Mouse (Mus musculus) hindbrain, embryonic 12.5 days (tissue): ENCODE measurements around the gene Ppard. TPM values are rescaled to one million over a fixed set of nuclear protein-coding genes. Genes with fewer than 3 reads are reported as not detected.

ENCODE experiments used
- ATAC-seq: fragments of 200-750 bp; cut with Nextera tagmentation; 2 replicates; pipeline ENCODE4 v1.8.0; 2017; ENCODE audit warnings: moderate TSS enrichment; ENCODE audit not compliant: low FRiP score
- H3K27ac ChIP-seq: fragments of 300-500 bp; sonication (generic); 2 replicates; pipeline ENCODE4 v1.5.1; 2016; ENCODE audit warnings: mild to moderate bottlenecking
- H3K27me3 ChIP-seq: fragments of 300-500 bp; sonication (generic); 2 replicates; pipeline ENCODE4 v1.6.1; 2016; ENCODE audit warnings: mild to moderate bottlenecking
- H3K36me3 ChIP-seq: fragments of 300-500 bp; sonication (generic); 2 replicates; pipeline ENCODE4 v1.6.1; 2016; ENCODE audit warnings: mild to moderate bottlenecking
- H3K4me1 ChIP-seq: fragments of 300-500 bp; sonication (generic); 2 replicates; pipeline ENCODE4 v1.6.1; 2016
- H3K4me2 ChIP-seq: fragments of 300-500 bp; sonication (generic); replicated peaks from 2 replicates; pipeline ENCODE4 v1.6.1; 2016; ENCODE audit warnings: mild to moderate bottlenecking
- H3K4me3 ChIP-seq: fragments of 300-500 bp; sonication (generic); 2 replicates; pipeline ENCODE4 v1.5.1; 2016; ENCODE audit warnings: mild to moderate bottlenecking
- H3K9ac ChIP-seq: fragments of 300-500 bp; sonication (generic); 2 replicates; pipeline ENCODE4 v1.6.1; 2016; ENCODE audit warnings: mild to moderate bottlenecking, moderate library complexity
- H3K9me3 ChIP-seq: fragments of 300-500 bp; sonication (generic); replicated peaks from 2 replicates; pipeline ENCODE4 v1.6.1; 2016; ENCODE audit warnings: mild to moderate bottlenecking
- WGBS: fragments of 180-500 bp; shearing (Covaris S2); methylation state at CpG from one replicate; pipeline ENCODE4 v1.1.7; 2016; 5-methylcytosine and 5-hydroxymethylcytosine counted together
- polyA plus RNA-seq: library from polyadenylated mRNA; unstranded; fragments of >200 nt; fragmentation: Nextera tagmentation; extraction: Ambion mirVana; gene quantifications from 2 replicates; pipeline ENCODE4 v1.2.1, GENCODE M21; 2016

The Ppard gene
- polyA plus RNA-seq, 1 experiment from 2014 or later = 2.4 TPM

DNA sequence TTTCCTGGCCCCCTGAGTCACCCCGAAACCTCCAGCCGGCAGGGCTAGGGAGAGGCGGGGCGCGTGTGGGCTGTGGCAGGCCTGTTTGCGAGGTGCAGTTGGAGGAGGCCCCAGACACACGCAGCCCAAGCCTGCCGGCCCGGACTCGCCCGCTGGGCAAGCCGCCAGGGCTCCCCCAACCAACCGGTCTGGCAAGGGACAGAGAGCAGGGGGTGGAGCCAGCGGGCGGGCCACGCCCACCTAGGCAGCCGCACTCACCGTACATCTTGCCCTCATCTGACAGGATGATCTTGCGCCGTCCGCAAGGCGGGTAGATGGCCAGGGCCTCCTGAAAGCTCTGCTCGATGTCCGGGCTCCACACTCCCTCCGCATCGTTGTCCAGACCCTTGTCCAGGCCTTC is 108.6 kb downstream of the Ppard start:
- peak overlapping the region; percentile 55 for H3K4me2 ChIP-seq
- peaks cover 10% of the 10 kb centered on the region; the same call in 1 of the 2 replicates for H3K36me3 ChIP-seq
- peaks cover 32% of the 10 kb centered on the region for H3K4me1 ChIP-seq
- 7% methylated on average over 26 of the region's 26 CpGs for WGBS
- peak overlapping the region; percentile 57; the same call in 1 of the 2 replicates for H3K9ac ChIP-seq
- peak overlapping the region; percentile 22; the same call in 1 of the 2 replicates for H3K4me3 ChIP-seq
- no peaks in the 10 kb centered on the region for H3K9me3 ChIP-seq
- peak; percentile 82 for ATAC-seq
- peaks cover 14% of the 10 kb centered on the region for H3K27me3 ChIP-seq
- H3K27ac ChIP-seq = no peak overlapping the region

DNA sequence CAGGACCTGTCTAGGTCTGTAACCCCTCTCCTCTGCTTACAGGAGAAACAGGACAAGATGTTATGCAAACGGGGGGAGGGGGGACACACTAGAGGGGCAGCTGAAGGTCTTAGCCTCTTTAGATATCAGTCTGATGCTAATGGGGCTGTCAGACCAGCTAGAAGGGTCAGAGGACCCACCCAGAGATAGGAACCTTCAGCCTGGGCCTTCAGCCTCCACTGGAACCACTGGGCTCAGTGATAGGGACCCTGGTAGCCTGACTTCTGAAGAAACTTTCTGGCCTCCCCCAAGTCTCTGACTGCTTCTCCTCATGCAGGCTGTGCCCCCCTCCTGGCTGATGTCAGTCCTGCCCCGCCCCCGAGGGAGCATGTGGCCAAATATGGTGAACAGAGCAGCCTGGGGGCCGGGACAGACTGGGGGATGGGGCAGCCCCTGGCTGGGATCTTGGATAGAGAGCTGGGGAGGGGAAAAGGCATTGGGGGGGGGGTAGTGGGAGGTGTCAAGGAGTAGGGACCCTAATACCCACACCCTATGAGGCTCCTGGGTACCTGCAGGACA is 111.6 kb downstream of the Ppard start:
- Histone ChIP-seq H3K4me2 (no peak overlapping the region), H3K27ac (no peak overlapping the region), H3K27me3 (peaks cover 19% of the 10 kb centered on the region), H3K9me3 (no peaks in the 10 kb centered on the region), H3K9ac (peak overlapping the region; percentile 27; the same call in 1 of the 2 replicates), H3K4me1 (peaks cover 48% of the 10 kb centered on the region), H3K4me3 (no peak overlapping the region), H3K36me3 (0 out of 2 replicates have a peak, but pooled peaks cover 5% of the 10 kb centered on the region)
- 40% methylated on average over 4 of the region's 4 CpGs for WGBS
- no peak for ATAC-seq

DNA sequence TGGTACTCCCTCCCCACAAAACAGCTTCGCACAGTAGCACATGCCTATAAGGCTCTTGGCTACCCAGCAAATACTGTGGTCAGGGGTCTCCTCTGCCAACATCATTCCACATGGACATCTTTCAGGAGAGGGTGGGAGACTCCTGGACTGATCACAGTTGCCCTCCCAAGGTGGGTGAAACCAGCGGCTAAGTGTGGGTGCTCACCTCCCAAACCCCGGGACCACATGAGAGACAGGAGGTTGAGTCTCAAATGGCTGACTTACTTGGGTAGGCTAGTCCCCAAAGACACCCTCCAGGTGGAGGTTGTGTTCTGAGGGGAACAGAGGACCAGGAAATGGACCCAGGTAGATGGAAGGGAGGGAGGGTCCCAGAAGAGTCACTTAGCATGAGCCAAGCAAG is 112.2 kb downstream of the Ppard start:
- Histone ChIP-seq H3K4me3 (no peak overlapping the region), H3K9ac (no peak overlapping the region), H3K4me2 (no peak overlapping the region), H3K4me1 (peaks cover 54% of the 10 kb centered on the region), H3K36me3 (0 out of 2 replicates have a peak, but pooled peaks cover 5% of the 10 kb centered on the region), H3K9me3 (no peaks in the 10 kb centered on the region), H3K27ac (no peak overlapping the region), H3K27me3 (peaks cover 22% of the 10 kb centered on the region)
- ATAC-seq = no peak
- 44% methylated on average over 3 of the region's 3 CpGs for WGBS

DNA sequence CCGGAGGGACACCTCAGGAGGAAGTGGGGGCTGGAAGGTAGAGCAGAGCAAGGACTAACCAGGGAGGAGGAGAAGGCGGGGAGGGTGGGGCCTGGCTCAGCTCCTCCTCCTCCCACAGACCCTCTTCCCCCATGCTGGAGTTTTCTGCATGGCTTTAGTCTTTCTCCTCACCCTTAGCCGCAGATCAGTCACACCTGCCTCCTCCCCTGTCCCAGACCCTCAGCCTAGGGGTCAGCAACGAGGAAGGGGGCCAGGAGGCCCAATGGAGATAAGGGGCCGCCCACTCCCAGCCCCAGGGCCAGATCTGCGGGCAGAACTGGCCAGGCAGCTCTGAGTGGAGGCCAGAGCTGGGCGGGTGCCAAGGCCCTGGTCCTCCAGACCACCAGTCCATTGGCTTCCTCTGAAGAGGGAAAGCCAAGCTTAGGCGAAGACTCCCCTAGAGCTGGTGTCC is 112.8 kb downstream of the Ppard start:
- Histone ChIP-seq H3K4me3 (no peak overlapping the region), H3K9ac (peak overlapping the region; percentile 19; the same call in 1 of the 2 replicates), H3K4me2 (peak overlapping the region; percentile 30; the same call in 1 of the 2 replicates), H3K27ac (peak overlapping the region; percentile 36), H3K4me1 (peaks cover 60% of the 10 kb centered on the region), H3K9me3 (no peaks in the 10 kb centered on the region), H3K36me3 (no peaks in the 10 kb centered on the region), H3K27me3 (peaks cover 22% of the 10 kb centered on the region)
- no peak for ATAC-seq
- WGBS = 17% methylated on average over 6 of the region's 8 CpGs

DNA sequence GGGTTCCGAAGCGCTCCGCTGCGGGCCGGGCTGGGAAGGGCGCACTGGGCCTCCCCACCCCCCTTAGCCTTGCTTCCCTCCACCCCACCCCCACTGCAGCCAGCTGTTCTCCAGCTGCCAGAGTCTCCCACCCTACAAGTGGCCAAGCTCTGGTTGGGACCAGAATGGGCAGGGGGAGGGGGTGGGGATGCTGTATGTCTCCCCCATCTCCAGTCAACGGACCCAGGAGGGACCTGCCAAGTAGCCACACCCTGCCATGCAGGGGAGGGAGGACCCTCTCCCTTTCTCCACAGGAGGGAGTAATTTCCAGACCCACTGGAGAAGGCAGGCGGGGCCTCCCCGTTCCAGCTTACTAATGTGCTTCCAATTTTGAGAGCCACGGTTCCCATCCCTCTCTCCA is 113.4 kb downstream of the Ppard start:
- Histone ChIP-seq H3K36me3 (no peaks in the 10 kb centered on the region), H3K9ac (peak overlapping the region; percentile 19; the same call in 1 of the 2 replicates), H3K27me3 (peaks cover 26% of the 10 kb centered on the region), H3K27ac (peak overlapping the region; percentile 36; the same call in 1 of the 2 replicates), H3K4me2 (peak overlapping the region; percentile 30), H3K4me1 (peaks cover 59% of the 10 kb centered on the region), H3K9me3 (no peaks in the 10 kb centered on the region), H3K4me3 (no peak overlapping the region)
- 12% methylated on average over 10 of the region's 10 CpGs for WGBS
- ATAC-seq = no peak

DNA sequence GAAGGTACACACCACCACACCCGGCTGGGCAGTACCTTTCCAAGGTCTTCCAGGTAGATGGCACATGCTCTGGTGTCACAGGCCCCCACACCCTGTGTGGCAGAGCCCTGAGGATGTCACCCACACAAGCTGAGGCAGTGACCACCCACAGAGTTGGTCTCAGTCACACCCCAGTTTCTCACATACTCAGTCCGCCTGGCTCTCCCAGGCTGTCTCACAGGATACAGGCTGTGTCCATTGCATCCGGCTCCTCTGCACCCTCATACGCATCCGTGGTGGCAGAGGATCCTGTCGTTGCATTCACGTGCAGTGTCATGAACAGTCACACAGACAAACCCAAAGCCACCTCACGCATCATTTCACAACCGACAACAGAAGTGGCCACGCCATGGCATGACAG is 114.8 kb downstream of the Ppard start:
- ATAC-seq = no peak
- H3K9me3 ChIP-seq = no peaks in the 10 kb centered on the region
- peaks cover 61% of the 10 kb centered on the region for H3K4me1 ChIP-seq
- H3K27me3 ChIP-seq = peaks cover 31% of the 10 kb centered on the region
- WGBS = 81% methylated on average over 10 of the region's 10 CpGs
- H3K27ac ChIP-seq = no peak overlapping the region
- no peak overlapping the region for H3K9ac ChIP-seq
- no peak overlapping the region for H3K4me2 ChIP-seq
- H3K4me3 ChIP-seq = no peak overlapping the region
- H3K36me3 ChIP-seq = no peaks in the 10 kb centered on the region

DNA sequence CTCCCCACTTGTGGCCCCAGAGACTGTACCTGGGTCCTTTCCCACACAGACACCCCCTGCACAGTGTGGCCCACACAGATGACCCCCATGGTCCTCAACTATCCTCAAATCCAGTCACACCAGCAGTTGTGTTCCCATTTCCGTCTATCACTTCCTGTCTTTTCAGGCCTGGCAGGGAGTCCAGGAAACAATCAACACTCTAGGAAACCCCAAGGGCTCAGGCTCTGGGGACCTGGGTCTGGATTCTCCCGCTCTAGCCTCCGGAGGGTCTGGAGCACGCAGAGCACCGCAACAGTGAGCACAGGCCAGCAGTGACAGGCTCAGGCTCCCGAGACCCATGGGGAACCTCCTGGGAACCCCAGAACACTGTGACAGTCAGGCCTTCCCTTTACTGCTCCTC is 115.7 kb downstream of the Ppard start:
- Histone ChIP-seq H3K4me3 (no peak overlapping the region), H3K9ac (peak overlapping the region; percentile 1; the same call in 1 of the 2 replicates), H3K27me3 (peaks cover 38% of the 10 kb centered on the region), H3K36me3 (no peaks in the 10 kb centered on the region), H3K27ac (no peak overlapping the region), H3K9me3 (no peaks in the 10 kb centered on the region), H3K4me2 (peak overlapping the region; percentile 81), H3K4me1 (peaks cover 61% of the 10 kb centered on the region)
- ATAC-seq = no peak
- WGBS = 57% methylated on average over 6 of the region's 6 CpGs

DNA sequence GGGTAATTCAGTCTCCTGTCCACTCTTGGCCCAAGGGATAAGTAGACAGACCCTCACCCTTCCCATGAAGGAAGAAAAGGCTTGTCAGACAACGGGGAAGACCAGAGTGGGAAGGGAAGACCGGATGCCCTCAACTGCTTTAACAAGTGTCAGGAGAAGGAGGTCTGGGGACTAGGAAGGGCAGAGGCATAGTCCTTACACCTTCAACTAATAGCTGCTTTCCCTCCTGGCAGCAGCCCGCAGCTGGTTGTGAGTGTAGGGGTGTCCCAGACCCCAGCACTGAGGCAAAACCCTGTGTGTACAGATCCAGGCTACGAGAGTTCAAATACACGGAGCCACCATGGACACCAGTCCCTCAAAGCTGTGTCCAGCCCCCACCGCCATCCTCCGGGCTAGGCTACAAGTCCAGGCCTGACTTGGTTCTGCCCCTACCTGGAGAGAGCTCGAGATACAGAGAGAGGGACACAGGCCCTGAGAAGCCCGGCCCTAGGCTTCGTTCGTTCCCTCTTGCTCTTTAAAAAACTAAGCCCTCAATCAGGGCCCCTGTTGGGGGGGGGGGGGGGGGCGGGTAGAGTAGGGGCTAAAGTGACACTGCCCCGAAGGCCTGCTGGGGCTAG is 116.9 kb downstream of the Ppard start:
- Histone ChIP-seq H3K9ac (peak overlapping the region; percentile 81), H3K27me3 (peaks cover 49% of the 10 kb centered on the region), H3K4me1 (peaks cover 53% of the 10 kb centered on the region), H3K4me3 (peak overlapping the region; percentile 63), H3K4me2 (peak overlapping the region; percentile 81), H3K9me3 (no peaks in the 10 kb centered on the region), H3K36me3 (no peaks in the 10 kb centered on the region), H3K27ac (peak overlapping the region; percentile 83)
- ATAC-seq = no peak
- WGBS = 13% methylated on average over 13 of the region's 13 CpGs

DNA sequence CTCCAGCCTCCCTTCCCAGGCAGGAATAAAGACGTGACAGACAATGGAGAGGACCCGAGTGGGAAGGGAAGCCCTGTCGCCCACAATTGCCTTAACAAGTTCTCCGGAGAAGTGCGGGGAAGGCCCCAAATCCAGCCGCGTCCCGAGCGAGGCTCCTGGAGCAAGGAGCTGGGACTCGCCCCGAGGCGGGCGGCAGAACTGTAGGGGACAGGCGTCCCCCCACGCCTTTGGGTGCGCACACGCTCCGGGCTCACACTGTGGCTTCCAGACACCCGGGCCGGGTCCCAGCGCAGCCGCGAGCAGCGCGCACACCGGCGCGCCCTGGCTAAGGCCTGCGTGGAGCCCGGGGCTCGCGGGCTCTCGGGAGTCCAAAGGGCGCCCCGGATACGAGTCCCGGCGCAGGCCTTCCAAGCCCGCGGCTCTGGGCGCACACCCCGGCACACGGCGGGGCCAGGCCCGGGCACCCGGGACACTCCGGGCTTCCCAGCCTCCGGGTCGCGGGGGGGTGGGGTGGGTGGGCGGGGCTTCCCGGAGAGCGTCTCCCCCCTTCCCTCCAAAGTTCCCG is 117.5 kb downstream of the Ppard start:
- Histone ChIP-seq H3K9me3 (no peaks in the 10 kb centered on the region), H3K27ac (peak overlapping the region; percentile 83), H3K9ac (peak overlapping the region; percentile 81), H3K4me3 (peak overlapping the region; percentile 63), H3K4me1 (peaks cover 50% of the 10 kb centered on the region), H3K27me3 (peaks cover 49% of the 10 kb centered on the region), H3K36me3 (no peaks in the 10 kb centered on the region), H3K4me2 (peak overlapping the region; percentile 81)
- WGBS = 0% methylated on average over 51 of the region's 54 CpGs
- peak; percentile 48 for ATAC-seq

DNA sequence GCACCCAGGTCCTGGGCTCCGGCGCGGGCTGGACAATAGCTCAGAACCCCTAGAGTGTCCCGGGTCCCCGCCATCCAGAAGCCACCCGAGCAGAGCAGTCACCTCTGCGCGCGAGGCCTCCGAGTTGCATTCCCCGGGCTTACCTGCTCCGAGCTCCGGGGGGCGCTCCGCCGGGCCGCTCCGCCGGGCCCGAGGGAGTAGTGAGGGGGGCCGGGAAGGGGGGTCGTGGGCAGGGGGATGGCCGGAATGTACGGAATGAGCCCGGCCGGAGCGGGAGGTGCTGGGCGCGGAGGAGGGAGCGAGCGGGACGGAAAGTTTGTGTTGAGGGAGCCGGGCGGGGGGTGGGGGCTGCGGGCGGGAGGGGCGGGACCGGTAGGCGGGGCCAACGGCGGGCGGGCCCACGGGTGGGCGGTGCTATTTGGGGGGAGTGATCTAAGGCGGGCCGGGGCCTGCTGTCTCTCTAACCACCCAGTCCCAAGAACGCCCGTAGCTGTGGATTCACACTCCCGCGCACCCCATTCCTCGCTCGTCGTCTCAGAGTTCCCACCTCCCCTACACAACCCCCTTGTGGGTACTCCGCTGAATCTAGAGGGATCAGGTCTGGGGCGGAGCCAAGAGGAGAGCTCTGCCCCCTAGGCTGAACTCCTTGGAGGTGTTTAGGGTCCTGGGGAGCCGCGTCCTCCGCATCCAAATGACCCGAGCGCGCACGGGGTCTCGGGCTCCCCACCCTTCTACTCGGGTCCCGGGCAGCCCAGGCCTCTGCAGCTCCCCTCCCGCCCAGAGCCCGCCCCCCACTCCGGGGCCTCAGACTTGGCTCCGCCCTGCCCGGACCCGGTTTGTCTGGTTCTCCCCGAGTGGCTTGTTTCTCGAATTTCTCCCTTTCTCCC is 118.2 kb downstream of the Ppard start, which contains the start of gene Tead3:
TSS of gene Tead3 (minus strand) at position 352 of the 887 bp plus-strand sequence.
- Histone ChIP-seq H3K4me2 (peak within 1 kb of the TSS; percentile 81), H3K9me3 (no peaks in the 10 kb centered on the region), H3K9ac (peak within 1 kb of the TSS; percentile 81), H3K4me3 (peak within 1 kb of the TSS; percentile 63), H3K4me1 (peaks cover 45% of the 10 kb centered on the region), H3K27ac (peak within 1 kb of the TSS; percentile 83), H3K36me3 (no peaks in the 10 kb centered on the region), H3K27me3 (peaks cover 47% of the 10 kb centered on the region)
- under 1% methylated on average over 53 of the region's 73 CpGs for WGBS
- peak; percentile 79 for ATAC-seq
